Mouse (Mus musculus) adrenal gland, postnatal 25 days (tissue): ENCODE measurements around the gene Pfkfb2. TPM values are rescaled to one million over a fixed set of nuclear protein-coding genes. Genes with fewer than 3 reads are reported as not detected.

Experiments used
- DNase-seq: peaks from one replicate; pipeline ENCODE4 v3.0.0; 2021; ENCODE audit warnings: mixed read lengths
- long read RNA-seq: library from polyadenylated mRNA; stranded (forward); transcript quantifications from one replicate; pipeline ENCODE4 v2.0.0, GENCODE M21; 2021
- total RNA-seq: library from RNA; stranded (reverse); gene quantifications from 2 replicates; pipeline ENCODE4 v1.2.3, GENCODE M21; 2021

Gene Pfkfb2
- total RNA-seq: 29.3 and 34.7 TPM in 2 replicates
- long read RNA-seq, full-length matches to known transcripts: 1 of 21 reads
- long read RNA-seq, partial matches to known transcripts: 3 of 21 reads
- long read RNA-seq, other reads (novel, unspliced or antisense): 17 of 21 reads

GRCm38 (mm10) chr1:130729153-130729552 is at the start of gene Pfkfb2:
Gene Pfkfb2 (minus strand): TSS chr1:130729253.
- DNase-seq: no peak

GRCm38 (mm10) chr1:130776645-130777044 is 47.6 kb upstream of the Pfkfb2 start:
- no peak for DNase-seq

DNA sequence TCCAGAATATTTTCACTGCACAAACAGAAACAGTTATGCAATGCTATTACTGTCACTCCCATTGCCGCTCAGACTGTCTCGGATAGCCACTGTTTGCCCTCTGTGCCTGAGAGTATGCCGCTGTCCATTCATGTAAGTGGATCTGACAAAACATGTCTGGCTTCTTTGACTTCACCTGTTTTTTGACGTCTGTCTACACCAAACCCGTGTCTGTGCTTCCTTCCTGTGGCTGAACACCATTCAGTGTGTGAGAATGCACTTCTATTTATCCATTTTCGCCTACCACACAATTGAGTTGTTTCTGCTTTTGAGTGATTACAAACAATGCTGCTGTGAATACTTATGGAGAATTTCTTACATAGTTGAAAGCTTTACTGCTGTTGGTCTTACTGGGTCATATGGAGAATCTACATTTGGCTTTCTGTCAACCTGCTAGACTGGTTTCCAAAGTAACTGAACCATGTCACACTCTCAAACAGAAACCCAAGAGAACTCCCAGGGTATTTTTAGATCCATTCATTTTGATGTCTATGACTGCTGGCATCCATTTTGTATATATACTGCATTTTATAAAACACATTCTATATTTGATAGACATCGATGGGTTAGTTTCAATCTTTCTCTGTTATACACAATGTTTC is 46.8 kb upstream of the Pfkfb2 start:
- DNase-seq: no peak

DNA sequence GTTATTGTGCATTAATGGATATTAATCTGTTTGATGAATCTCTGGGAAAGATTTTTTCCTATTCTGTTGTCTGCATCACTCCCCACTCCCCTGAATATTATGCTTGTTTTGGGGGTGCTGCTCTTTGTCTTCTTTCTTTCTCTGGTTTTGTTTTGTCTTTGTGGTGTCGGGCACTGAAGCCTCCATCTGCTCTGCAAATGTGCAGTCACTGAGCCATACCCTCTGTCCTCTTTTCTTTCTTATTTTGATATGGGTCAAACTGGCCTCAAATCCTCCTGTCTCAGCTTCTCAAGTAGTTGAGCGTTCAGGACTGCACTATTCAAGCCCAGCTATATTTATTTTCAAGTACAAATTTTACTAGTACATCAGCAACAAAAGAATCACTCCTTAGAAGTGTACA is 46.2 kb upstream of the Pfkfb2 start:
- DNase-seq: no peak

- no peak for DNase-seq
These were observed 42.0 kb upstream of the Pfkfb2 start for GRCm38 (mm10) chr1:130770981-130771494.

- no peak for DNase-seq
These were observed 41.4 kb upstream of the Pfkfb2 start for GRCm38 (mm10) chr1:130770487-130770886.

- DNase-seq: no peak
These were observed 40.9 kb upstream of the Pfkfb2 start for GRCm38 (mm10) chr1:130769925-130770324.

DNA sequence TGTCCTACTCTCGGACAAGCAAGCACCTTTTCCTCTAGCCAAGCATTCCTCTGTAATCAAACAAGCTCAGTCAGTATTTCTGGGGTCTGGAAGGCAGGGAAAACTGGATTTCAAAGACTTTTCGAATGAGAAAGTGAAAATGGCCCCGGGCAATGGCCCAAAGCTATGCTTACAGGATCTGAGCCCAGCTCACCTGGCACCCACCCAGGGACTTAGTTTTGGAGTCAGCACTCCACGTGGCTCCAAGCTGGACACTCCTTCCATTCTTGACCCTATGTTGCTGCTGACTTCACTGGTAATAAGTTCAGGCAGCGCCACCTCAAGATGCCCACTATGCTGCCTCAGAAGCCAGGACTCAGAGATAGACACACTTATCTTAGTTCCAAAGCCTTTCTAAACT is 38.0 kb upstream of the Pfkfb2 start:
- peak; percentile 21 for DNase-seq

GRCm38 (mm10) chr1:130764027-130764461 is 35.0 kb upstream of the Pfkfb2 start:
- DNase-seq: no peak

DNA sequence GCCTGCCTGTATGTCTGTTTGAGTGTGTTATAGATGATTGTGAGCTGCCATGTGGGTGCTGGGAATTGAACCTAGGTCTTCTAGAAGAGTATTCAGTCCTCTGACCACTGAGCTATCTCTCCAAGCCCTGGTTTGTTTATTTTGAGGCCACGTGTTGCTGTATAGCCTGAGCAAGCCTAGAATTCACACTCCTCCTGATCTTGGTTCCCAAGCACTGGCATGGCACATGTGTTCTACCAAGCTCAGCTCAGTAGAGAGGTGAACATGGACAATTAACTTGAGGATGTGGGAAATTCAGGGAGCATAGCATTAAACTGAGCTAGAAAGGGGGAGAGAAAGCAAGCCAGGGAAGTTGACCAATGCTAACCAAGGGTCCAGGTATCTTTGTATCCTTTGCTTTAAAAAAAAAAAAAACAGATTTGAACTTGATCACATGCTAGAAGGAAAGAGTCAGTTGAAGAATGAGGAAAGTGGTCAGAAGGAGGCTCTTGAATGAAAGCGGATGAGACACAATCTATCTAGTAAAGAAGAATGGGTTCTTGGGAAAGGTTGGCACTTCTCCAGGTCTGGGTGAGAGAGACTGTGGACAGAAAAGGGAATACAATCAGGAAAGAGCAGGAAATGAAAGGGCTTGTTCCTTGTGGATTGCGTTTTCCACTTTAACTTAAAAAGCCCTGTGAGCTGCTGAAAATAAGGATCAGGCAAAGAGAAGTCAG is 33.1 kb upstream of the Pfkfb2 start:
- DNase-seq: no peak

- DNase-seq: no peak
These were observed 32.5 kb upstream of the Pfkfb2 start for GRCm38 (mm10) chr1:130761597-130761996.

GRCm38 (mm10) chr1:130759689-130760088 is 30.6 kb upstream of the Pfkfb2 start:
- no peak for DNase-seq

DNA sequence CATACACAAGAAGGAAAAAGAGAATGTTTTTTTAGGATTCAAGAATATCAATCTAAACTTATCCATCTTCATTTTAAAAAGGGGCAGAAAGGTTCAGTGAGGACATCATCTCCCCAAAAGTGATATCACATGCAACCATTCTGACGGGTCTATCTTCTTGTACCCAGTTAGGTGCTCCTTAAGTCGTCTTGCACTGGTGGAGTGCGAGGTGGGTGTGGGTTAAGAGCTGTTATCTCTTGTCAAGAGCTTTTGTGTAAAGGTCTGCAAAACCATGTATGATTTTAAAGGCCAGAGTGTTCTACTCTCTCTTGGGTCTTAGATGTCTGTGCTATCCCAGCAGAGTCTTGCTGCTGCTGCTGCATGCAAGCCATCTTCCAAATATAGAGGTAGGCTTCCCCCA is 17.8 kb upstream of the Pfkfb2 start:
- DNase-seq: no peak

- no peak for DNase-seq
These were observed 16.5 kb upstream of the Pfkfb2 start for GRCm38 (mm10) chr1:130745591-130745990.

GRCm38 (mm10) chr1:130744961-130745360 is 15.9 kb upstream of the Pfkfb2 start:
- DNase-seq: no peak

- no peak for DNase-seq
These were observed 15.2 kb upstream of the Pfkfb2 start for GRCm38 (mm10) chr1:130744217-130744616.

- no peak for DNase-seq
These were observed 14.7 kb upstream of the Pfkfb2 start for GRCm38 (mm10) chr1:130743775-130744174.

- DNase-seq: no peak
These were observed 13.1 kb upstream of the Pfkfb2 start for GRCm38 (mm10) chr1:130742201-130742600.

GRCm38 (mm10) chr1:130740781-130741720 is 12.0 kb upstream of the Pfkfb2 start:
- no peak for DNase-seq

DNA sequence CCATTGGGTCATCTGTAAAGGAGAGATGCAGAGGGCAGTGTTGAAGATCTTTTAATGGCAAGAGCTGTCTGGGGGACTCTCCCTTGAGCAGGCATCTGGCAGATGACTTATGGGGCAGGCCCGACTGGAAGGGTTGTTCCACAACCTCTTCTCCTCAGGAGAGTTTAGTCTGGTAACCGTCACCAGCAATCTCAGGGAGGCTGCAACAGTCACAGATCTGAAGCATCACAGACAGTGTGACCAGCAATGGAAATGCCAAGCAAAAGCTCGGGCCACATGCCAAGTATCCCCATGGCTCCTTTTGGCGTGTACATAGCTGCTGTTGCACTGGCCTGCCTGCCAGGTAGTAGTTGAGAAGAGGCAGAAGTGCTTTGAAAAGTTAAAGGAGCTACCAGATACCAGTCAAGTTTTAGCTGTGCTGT is 11.2 kb upstream of the Pfkfb2 start:
- peak; percentile 34 for DNase-seq

DNA sequence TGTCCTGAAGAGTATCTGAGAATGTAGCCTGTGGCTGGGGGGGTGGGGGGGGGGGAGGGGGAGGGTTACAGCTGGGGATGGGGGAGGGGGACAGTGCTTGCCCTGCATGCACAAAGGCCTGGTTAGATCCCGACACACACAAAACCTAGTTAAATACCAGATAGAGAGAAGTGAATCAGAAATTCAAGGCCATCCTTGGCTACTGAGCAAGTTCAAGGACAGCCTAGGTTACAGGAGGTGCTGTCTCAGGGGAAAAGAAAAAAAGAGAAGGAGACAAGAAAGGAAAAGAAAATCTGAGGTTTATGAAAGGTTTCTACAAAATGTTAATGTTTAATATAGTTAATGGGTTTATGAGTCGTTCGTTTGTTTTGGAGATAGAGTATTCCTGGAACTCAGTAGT is 10.6 kb upstream of the Pfkfb2 start:
- no peak for DNase-seq

GRCm38 (mm10) chr1:130738551-130739106 is 9.6 kb upstream of the Pfkfb2 start:
- no peak for DNase-seq
